8 mouse cellular contexts compared by ENCODE assay signal in genomic region chr19:36834532-36835431, GRCm38 (mm10). TPM values are rescaled to one million over a fixed set of nuclear protein-coding genes. Genes with fewer than 3 reads are reported as not detected.
DNase-seq lines count a peak whose midpoint lies in the region; ATAC-seq lines count a peak whose summit lies in the region.

No protein-coding gene starts in this region.

- peaks cover 3% of the 10 kb centered on the region for H3K36me3 ChIP-seq in embryonic facial prominence, embryonic 11.5 days (replicated peaks; ENCODE audit: control insufficient read depth, insufficient read depth, low read depth, low read length)
- 0 out of 2 replicates have a peak, but pooled peaks cover 3% of the 10 kb centered on the region for H3K36me3 ChIP-seq in heart, embryonic 16.5 days (ENCODE audit: control insufficient read depth, insufficient read depth)

- peak; percentile 44; the same call in 1 of the 2 replicates for ATAC-seq in embryonic facial prominence, embryonic 11.5 days (replicated peaks; ENCODE audit: insufficient number of reproducible peaks, low FRiP score, low TSS enrichment, low read depth)
- ATAC-seq in heart, embryonic 16.5 days (replicated peaks; ENCODE audit: extremely low read depth, insufficient read depth, low FRiP score): peak; percentile 53
- peak; percentile 29 for ATAC-seq in megakaryocyte progenitor cell, adult 5-6 weeks (replicated peaks; ENCODE audit: poor library complexity)

- peak; percentile 71 to 74 for DNase-seq in B cell, adult 2 months
- peak; percentile 59 for DNase-seq in MEL-GATA-1-ER (ENCODE audit: extremely low read depth, low read depth)
- DNase-seq in embryonic facial prominence, embryonic 11.5 days (ENCODE audit: low spot score): peak; percentile 62
- DNase-seq in kidney, postnatal 14 days: peak; percentile 56
- peak; percentile 34 to 47 for DNase-seq in spleen, postnatal 14 days (ENCODE audit: low spot score in 2 of 2)
- no peak for DNase-seq in cerebellum, postnatal 25 days

- H3K4me3 ChIP-seq in embryonic facial prominence, embryonic 11.5 days (ENCODE audit: low read depth, low read length): peak overlapping the region; percentile 89
- peak overlapping the region; percentile 71 for H3K4me3 ChIP-seq in heart, embryonic 16.5 days (ENCODE audit: low read length)

- WGBS in embryonic facial prominence, embryonic 11.5 days: 0% methylated on average over 62 of the region's 62 CpGs
- under 1% methylated on average over 62 of the region's 62 CpGs for WGBS in heart, embryonic 16.5 days

- H3K4me2 ChIP-seq in embryonic facial prominence, embryonic 11.5 days (ENCODE audit: low read depth, low read length): peak overlapping the region; percentile 77
- peak overlapping the region; percentile 89 for H3K4me2 ChIP-seq in heart, embryonic 16.5 days (ENCODE audit: low read depth, low read length)

- peak overlapping the region; percentile 91 for H3K9ac ChIP-seq in embryonic facial prominence, embryonic 11.5 days (replicated peaks; ENCODE audit: low read length)
- H3K9ac ChIP-seq in heart, embryonic 16.5 days (ENCODE audit: low read length): peak overlapping the region; percentile 87

- H3K4me1 ChIP-seq in embryonic facial prominence, embryonic 11.5 days (ENCODE audit: control insufficient read depth, insufficient read depth, low read length): no peaks in the 10 kb centered on the region
- H3K4me1 ChIP-seq in heart, embryonic 16.5 days (ENCODE audit: control insufficient read depth, insufficient read depth, low read length): peaks cover 12% of the 10 kb centered on the region

- peak overlapping the region; percentile 95 for H3K27ac ChIP-seq in embryonic facial prominence, embryonic 11.5 days (replicated peaks; ENCODE audit: low read depth, low read length)
- H3K27ac ChIP-seq in heart, embryonic 16.5 days (ENCODE audit: low read length): peak overlapping the region; percentile 97

- H3K9me3 ChIP-seq in embryonic facial prominence, embryonic 11.5 days (replicated peaks; ENCODE audit: control insufficient read depth, low read length): no peaks in the 10 kb centered on the region
- H3K9me3 ChIP-seq in heart, embryonic 16.5 days (replicated peaks; ENCODE audit: control insufficient read depth, low read length): no peaks in the 10 kb centered on the region

- no peaks in the 10 kb centered on the region for H3K27me3 ChIP-seq in embryonic facial prominence, embryonic 11.5 days (ENCODE audit: control insufficient read depth, insufficient read depth, low read length)
- no peaks in the 10 kb centered on the region for H3K27me3 ChIP-seq in heart, embryonic 16.5 days (ENCODE audit: control insufficient read depth, insufficient read depth, low read length)

RNA-seq across cellular contexts. Expression of gene Tnks2, which starts 0.8 kb away (rescaled TPM):
- polyA plus RNA-seq in embryonic facial prominence, embryonic 11.5 days (2014; fragmentation: Nextera tagmentation; extraction: Ambion mirVana): 82.5 and 92.3 TPM in 2 replicates
- 25.8 and 36.0 TPM in 2 replicates for polyA plus RNA-seq in heart, embryonic 16.5 days (2015; fragmentation: Nextera tagmentation; extraction: Ambion mirVana)
- total RNA-seq in megakaryocyte progenitor cell, adult 5-6 weeks (2015): 54.4 and 56.4 TPM in 2 replicates
- 54.4 and 63.1 TPM in 2 replicates for total RNA-seq in megakaryocyte progenitor cell, adult 5-6 weeks (2017)

Comparison
In these comparisons a context has a peak if more than half of its experiments do, and no peak if none do; other contexts are left out.
1. DNase-seq: peak in B cell, adult 2 months (2 of 2), MEL-GATA-1-ER (single experiment), embryonic facial prominence, embryonic 11.5 days (single experiment), kidney, postnatal 14 days (single experiment) and spleen, postnatal 14 days (2 of 2); none in cerebellum, postnatal 25 days (0 of 2).
2. Peak in every context shown above with its lines, with median percentiles within 50 percentile points of each other: ATAC-seq.